Mouse (Mus musculus) mesoderm, embryonic 11.5 days (tissue): ENCODE measurements around the gene Rin2.
"Not testable (repeated sequence)": the region's sequence is repeated elsewhere in the genome, so short reads cannot be mapped to it uniquely, and the experiment has no call there.

Experiments
- DNase-seq: peaks from one replicate; pipeline ENCODE4 v3.0.0-alpha.2; 2012; ENCODE audit warnings: low read depth, low spot score

The Rin2 gene

DNA sequence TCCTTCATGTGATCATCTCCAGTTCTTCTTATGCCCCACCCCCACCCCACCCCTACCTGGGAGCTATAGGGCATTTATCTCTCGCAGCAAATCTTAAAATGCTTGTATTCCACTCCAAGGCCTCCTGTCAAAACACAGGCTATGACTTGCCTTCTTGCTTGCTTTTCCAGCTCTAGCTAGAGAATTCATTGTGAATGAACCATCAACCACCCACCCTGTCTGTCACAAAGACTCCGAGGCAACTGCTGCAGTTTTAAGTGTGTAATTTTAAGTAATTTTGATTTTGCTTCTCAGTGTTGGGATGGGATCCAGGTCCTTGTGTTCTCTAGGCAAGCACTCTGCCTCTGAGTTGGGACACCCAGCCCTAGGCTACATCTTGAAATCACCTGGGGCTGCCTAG, 215.6 kb downstream of the Rin2 start:
- DNase-seq, result no peak

DNA sequence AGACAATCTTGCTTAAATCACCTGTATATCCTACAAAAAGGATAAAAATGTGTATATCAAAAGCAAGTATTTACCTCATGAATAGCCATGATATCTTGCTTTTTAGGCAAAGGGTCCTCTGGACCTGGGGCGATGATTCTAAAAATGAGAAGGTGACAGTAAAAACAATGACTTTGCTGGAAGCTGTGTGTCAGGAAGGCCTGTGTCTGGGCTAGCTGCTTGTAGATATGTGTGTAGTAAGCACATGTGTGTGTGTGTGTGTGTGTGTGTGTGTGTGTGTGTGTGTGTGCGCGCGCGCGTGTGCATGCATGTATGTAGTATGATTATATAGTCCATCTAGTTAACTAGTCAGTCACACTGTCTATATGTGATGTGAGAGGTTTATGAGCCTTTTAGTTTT, 218.7 kb downstream of the Rin2 start:
- no peak for DNase-seq

DNA sequence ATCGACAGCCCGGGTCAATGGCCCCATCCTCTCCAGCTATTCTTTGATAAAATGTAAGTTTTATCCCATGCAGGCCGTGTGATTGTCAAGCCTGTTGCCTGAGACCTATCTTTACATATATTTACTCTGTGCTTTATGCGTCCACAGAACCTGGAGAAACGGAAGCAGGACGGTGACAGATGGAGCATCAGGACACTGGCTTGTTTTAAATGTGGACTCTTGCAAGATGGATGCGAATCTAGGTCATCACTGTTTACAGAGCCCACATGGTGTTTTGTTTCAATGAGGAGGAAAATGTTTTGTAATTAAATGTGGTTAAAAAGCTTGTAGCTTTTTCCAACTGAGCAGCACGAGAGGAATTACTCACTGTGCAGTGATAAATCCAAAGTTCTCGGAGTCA, 223.1 kb downstream of the Rin2 start:
- DNase-seq, result no peak

DNA sequence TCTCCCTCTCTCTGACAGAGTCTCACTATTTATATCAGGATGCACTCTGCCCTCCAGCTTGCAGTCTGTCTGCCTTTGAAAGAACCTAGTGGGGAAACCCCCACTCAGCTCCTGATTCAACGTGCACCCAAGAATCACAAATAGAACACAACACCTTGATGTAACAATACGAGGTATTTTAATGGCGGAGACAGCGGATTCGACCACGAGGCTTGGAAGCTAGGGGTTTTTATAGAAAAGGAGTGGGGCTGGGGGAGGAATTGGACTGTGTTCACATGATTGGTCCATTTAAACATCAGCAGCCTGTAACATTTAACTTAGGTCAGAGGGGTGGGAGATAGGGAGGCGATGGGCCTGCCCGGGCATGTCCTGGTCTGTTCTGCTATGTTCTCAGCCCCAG, 225.3 kb downstream of the Rin2 start:
- DNase-seq, result not testable (repeated sequence)

DNA sequence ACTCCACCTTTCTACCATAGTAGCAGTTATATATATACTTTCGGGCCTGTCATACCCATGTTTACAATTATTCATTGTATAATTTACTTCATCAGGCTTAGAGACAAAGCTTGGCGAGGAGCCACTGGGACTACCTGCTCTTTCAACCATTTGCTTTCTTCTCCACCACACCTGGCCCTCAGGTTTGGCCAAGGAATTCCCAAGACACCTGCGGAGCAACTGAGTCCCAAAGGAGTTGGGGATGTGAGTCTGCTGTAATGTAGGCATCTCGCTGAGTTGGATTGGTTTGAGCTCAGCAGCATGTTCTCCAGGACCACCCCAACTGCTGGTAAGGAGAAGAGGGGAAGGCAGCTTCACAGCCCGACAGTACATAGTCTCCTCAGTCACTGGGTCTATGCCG, 226.8 kb downstream of the Rin2 start, which contains the start of gene Naa20:
Gene Naa20, plus strand, starts transcription at position 239 of the 400 bp plus-strand sequence.
- no peak for DNase-seq

DNA sequence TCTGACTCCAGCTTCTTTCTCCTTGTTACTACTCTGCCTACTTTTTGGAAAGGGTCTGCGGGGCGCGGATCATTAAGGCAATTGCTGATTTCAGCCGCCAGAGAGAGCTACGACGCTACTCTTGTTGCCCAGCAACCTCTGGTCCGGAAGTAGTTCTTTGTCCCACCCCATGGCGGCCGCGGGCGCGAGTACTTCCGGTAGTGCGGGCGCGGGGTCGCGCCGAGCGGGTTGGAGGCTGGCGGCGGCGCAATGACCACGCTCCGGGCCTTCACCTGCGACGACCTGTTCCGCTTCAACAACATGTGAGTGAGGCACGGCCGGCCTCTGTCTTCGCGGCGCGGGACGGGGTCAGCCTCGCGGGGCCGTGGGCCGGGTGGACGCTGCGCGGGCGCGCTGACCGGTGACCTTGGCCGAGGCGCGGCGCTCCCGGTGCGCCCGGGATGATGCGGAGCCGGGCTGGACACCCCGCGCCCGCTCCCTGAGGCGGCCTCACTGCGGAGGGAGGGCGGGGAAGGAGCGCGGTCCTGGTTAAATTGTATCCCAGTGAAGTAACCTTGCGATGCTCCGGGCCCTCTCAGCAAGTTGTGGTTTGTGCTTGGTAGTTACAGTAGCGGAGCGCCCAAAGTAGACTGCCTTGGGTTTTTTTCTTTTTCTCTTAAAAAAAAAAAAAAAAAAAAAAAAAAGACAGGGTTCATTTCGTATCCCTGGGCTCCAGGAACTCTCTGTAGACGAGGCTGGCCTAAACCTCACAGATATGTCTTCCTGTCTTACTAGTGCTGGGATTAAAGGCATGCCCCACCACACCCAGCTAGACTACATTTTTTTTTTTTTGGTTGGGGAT, 228.3 kb downstream of the Rin2 start:
- peak; percentile 93 for DNase-seq

DNA sequence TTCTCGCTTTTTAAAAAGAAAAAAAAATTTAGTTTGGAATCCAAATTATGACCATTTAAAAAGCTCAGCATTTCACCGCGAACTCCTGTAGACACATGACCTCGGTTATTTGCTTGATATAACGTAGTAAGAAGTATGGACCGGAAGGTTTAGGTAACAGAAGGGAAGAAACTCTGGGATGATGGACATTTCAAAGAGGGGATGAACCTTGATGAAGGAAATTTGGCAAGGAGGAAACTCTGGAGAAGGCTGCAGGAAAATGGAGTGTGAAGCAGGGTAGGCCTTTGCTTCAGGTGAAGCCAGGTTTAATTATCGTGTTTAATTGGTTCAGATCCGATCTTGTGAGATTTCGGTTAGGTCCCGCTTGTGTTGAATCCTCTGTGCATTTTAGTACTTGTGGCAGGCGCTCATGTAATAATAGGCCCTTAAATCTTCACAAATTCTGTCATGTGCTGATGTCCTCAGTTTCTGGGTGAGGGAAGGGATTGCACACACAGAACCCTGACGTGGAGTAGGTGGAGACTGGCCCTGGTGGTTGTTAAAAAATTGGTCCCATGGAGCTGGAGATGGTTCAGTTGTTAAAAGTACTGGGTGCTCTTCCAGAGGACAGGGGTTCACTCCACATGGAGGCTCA, 229.1 kb downstream of the Rin2 start:
- no peak for DNase-seq

DNA sequence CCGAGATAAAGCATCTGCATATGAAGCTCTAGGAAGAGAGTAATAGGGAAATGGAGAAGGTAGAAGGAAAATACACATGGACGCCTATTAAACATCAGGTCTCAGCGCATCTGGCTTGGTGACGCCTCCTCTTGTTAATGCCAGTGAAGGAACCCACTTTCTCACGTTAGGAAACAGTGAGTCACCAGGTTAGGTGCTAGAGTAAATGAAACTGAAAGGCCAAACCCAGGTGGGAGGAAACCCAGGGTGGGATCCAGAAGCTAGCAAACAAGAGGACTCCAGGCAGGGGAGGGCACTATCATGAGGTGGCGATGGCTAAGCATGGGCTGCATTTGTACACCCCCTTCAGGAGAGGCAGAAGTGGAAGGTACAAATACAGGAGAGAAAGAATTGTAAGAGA, 230.1 kb downstream of the Rin2 start:
- no peak for DNase-seq

DNA sequence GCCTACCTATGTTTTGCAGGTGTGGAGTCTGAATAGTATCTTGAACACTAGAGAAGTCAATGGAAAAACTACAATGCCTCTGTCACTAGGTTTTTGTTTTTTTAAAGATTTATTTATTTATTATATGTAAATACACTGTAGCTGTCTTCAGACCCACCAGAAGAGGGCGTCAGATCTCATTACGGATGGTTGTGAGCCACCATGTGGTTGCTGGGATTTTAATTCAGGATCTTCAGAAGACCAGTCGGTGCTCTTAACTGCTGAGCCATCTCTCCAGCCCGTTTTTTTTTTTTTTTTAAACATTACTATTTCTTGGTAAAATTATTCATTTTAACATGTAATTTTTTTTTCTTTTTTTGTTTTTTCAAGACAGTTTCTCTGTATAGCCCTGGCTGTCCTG, 230.9 kb downstream of the Rin2 start:
- not testable (repeated sequence) for DNase-seq

DNA sequence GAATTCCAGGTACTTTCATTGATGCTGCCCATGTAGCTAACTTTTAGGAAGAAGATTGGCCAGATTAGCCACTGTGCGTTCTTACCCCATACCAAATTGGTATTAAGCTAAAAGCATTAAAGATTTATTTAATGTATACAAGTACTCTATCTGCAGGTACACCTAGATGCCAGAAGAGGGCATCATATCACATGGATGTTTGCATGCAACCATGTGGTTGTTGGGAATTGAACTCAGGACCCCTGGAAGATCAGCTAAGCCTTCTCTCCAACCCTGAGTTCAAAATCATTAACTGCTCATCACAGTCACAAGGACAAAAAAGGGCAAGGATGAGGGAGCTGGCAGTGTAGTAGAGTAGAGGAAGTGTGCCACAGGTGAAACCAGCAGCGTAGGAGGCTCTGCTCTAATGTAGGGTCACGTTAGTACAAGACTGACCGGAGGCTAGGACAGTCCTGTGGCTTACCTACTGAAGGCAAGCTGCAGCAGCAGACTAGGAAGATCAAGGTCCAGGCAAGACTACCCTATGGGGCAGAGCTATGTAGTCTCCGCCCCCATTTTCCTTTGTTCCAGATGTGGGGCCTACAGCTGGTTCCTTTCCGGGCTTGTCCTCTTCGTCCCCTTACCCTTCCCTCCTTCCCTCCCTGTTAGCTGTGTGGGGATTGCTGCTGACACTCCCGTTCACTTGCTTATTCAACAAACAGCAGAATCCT, 246.1 kb downstream of the Rin2 start:
- no peak for DNase-seq

DNA sequence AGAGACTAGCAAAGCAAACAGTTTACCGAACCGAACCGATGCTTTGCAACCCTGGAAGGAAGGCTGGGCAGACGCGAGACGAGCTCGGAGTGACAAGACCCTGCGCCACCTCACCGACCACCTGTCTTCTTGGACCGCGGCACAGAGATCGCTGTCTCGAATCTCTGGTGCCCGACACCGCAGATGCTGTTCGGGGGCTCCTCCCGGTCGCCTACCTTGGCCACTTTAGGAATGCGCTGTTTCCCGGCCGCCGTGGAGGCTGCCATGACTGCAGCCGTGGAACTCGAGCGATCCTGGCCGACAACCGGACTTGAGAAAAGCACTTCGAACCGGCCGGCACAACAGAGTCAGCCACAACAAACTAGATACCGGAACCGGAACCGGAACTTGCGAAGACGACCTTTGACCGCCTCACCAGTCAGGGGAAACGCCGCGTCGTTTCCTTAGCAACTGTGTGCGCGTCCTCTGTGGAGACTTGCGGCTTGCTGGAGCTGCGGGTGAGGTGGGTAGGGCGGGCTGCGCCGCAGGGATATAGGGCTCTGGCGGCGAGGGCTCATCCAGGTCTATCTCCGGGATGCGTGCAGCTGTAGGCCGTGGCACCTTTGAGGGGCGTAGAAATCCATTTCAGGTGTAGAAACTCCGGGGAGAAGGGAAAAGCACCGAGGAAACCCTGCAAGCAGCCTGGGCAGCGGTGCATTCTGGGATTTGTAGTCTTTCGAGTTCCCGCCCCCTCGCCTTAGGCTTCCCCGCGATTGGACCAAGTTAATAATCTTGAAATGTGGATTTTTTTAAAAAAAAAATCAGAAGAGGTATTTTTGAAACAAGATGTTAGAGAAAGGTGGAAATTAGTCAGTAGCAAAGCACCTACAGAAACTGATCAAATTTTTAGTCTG, 259.6 kb downstream of the Rin2 start, which contains the start of the genes Cfap61 and Crnkl1:
Gene Cfap61, plus strand, starts transcription at position 446 of the 893 bp plus-strand sequence.
Gene Crnkl1, minus strand, starts transcription at position 676 of the 893 bp plus-strand sequence.
- peak; percentile 94 for DNase-seq

DNA sequence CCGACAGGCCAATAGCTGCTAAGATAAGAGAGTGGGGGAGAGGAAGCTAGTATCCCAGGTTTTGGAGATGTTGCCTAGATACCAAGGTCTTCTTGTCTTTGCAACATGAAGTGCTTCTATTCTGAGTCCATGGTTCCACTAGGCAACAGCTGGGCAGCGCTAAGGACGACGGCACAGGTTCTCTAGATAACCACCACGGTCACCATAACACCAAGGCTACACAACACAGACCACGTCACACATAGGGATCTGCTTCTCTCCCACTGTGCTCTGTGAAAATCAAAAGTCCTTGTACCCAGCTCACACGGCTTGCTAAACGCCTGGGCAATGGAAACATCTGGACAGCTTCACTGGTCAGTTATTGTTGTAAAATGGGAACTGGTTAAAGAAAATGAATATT, 262.0 kb downstream of the Rin2 start:
- no peak for DNase-seq
